10 mouse cellular contexts compared by ENCODE assay signal in genomic region chr5:134544516-134545241, GRCm38 (mm10). TPM values are rescaled to one million over a fixed set of nuclear protein-coding genes. Genes with fewer than 3 reads are reported as not detected.
A peak's percentile ranks its signal among the peaks of the same experiment; 100 is the strongest.
DNase-seq lines count a peak whose midpoint lies in the region; ATAC-seq and TF ChIP-seq lines count a peak whose summit lies in the region.
"Had no signal": no experiment of that assay in that cellular context is flagged by ENCODE, and none has a peak within 500 bp of the region (broad histone marks: within the 10 kb centered on the region; RNA-seq: fewer than 3 reads in every experiment).

No protein-coding gene starts in this region.

- H3K27ac ChIP-seq in neural tube, embryonic 14.5 days (ENCODE audit: low read depth, low read length) = peak overlapping the region; percentile 28
- H3K27ac ChIP-seq in intestine, postnatal 0 days (ENCODE audit: low read depth, low read length) = no peak overlapping the region
- H3K27ac ChIP-seq: limb, embryonic 13.5 days had no signal

- H3K9me3 ChIP-seq in neural tube, embryonic 14.5 days (ENCODE audit: control insufficient read depth, low read length) = no peaks in the 10 kb centered on the region
- H3K9me3 ChIP-seq in intestine, postnatal 0 days (ENCODE audit: control insufficient read depth) = no peaks in the 10 kb centered on the region
- H3K9me3 ChIP-seq: G1E; limb, embryonic 13.5 days had no signal

- 58% methylated on average over 19 of the region's 19 CpGs for WGBS in neural tube, embryonic 14.5 days
- WGBS in intestine, postnatal 0 days = 65% methylated on average over 19 of the region's 19 CpGs

- H3K4me1 ChIP-seq in neural tube, embryonic 14.5 days (ENCODE audit: control insufficient read depth, insufficient read depth, low read length) = peaks cover 42% of the 10 kb centered on the region
- H3K4me1 ChIP-seq in intestine, postnatal 0 days (replicated peaks; ENCODE audit: control insufficient read depth, insufficient read depth, low read length) = peaks cover 15% of the 10 kb centered on the region; the same call in 1 of the 2 replicates

- peak; percentile 65 for ATAC-seq in frontal cortex, adult (ENCODE audit: low TSS enrichment)
- ATAC-seq in neural tube, embryonic 14.5 days (ENCODE audit: low read depth) = no peak
- ATAC-seq in megakaryocyte progenitor cell, adult 5-6 weeks (replicated peaks; ENCODE audit: poor library complexity) = peak; percentile 41
- no peak for ATAC-seq in intestine, postnatal 0 days

- no peaks in the 10 kb centered on the region for H3K27me3 ChIP-seq in neural tube, embryonic 14.5 days (ENCODE audit: control insufficient read depth, insufficient read depth, low read length)
- no peaks in the 10 kb centered on the region for H3K27me3 ChIP-seq in intestine, postnatal 0 days (replicated peaks; ENCODE audit: control insufficient read depth, insufficient read depth, low read length)
- H3K27me3 ChIP-seq: limb, embryonic 13.5 days had no signal

- no peak overlapping the region for H3K9ac ChIP-seq in neural tube, embryonic 14.5 days (replicated peaks; ENCODE audit: low read depth, low read length)
- H3K9ac ChIP-seq in intestine, postnatal 0 days (ENCODE audit: low read depth, low read length) = no peak overlapping the region
- H3K9ac ChIP-seq: limb, embryonic 13.5 days had no signal

- H3K4me2 ChIP-seq in neural tube, embryonic 14.5 days (ENCODE audit: low read depth, low read length) = no peak overlapping the region
- no peak overlapping the region for H3K4me2 ChIP-seq in intestine, postnatal 0 days (replicated peaks; ENCODE audit: low read depth)
- H3K4me2 ChIP-seq: limb, embryonic 13.5 days had no signal

- TF ChIP-seq CTCF in intestine, postnatal 0 days (IDR thresholded peaks at IDR 0.05; ENCODE audit: low read depth) = no peak

- H3K36me3 ChIP-seq in neural tube, embryonic 14.5 days (ENCODE audit: control insufficient read depth, insufficient read depth, low read length) = peaks cover 4% of the 10 kb centered on the region; the same call in 1 of the 2 replicates
- H3K36me3 ChIP-seq in intestine, postnatal 0 days (ENCODE audit: control insufficient read depth, insufficient read depth) = peaks cover 6% of the 10 kb centered on the region; the same call in 1 of the 2 replicates
- H3K36me3 ChIP-seq: G1E had no signal

- no peak overlapping the region for H3K4me3 ChIP-seq in neural tube, embryonic 14.5 days (ENCODE audit: low read depth, low read length)
- H3K4me3 ChIP-seq in intestine, postnatal 0 days (ENCODE audit: low read depth, low read length) = no peak overlapping the region
- H3K4me3 ChIP-seq: limb, embryonic 13.5 days had no signal

- intact Hi-C loops in gastrocnemius, postnatal 14 days (cut with DNase I; ENCODE audit: low total_unique reads) = no loop called here

- no peak for DNase-seq in frontal cortex, postnatal 10 days (ENCODE audit: low spot score in 2 of 2)
- DNase-seq in neural tube, embryonic 10.5 days (ENCODE audit: extremely low spot score, low spot score) = no peak
- peak; percentile 34 for DNase-seq in gastrocnemius, postnatal 14 days
- no peak for DNase-seq in frontal cortex, postnatal 14 days (ENCODE audit: low spot score in 2 of 2)

RNA-seq across cellular contexts. Expression of gene Clip2, which starts 7.6 kb away (rescaled TPM):
- 15.4 and 17.1 TPM in 2 replicates for polyA plus RNA-seq in neural tube, embryonic 14.5 days (2014; fragmentation: Nextera tagmentation; extraction: Ambion mirVana)
- total RNA-seq in gastrocnemius, postnatal 14 days (2021) = 1 to 10 TPM; 6.4 to 8.4 TPM
- total RNA-seq in megakaryocyte progenitor cell, adult 5-6 weeks (2015) = 2.1 and 2.2 TPM in 2 replicates
- total RNA-seq in megakaryocyte progenitor cell, adult 5-6 weeks (2017) = 4.0 and 17.6 TPM in 2 replicates
- 2.6 and 3.1 TPM in 2 replicates for polyA plus RNA-seq in intestine, postnatal 0 days (2015; fragmentation: Nextera tagmentation; extraction: Ambion mirVana)

RNA-seq across cellular contexts. Expression of gene Syna, which starts 15.3 kb away (rescaled TPM):
- polyA plus RNA-seq in neural tube, embryonic 14.5 days (2014; fragmentation: Nextera tagmentation; extraction: Ambion mirVana) = 0.26 TPM in 1 of 2 replicates, not detected in the other
- under 1 TPM in 1 of 2 experiments, not detected in 1; 0.29 TPM for total RNA-seq in gastrocnemius, postnatal 14 days (2021)
- total RNA-seq in megakaryocyte progenitor cell, adult 5-6 weeks (2015) = not detected in 2 replicates
- total RNA-seq in megakaryocyte progenitor cell, adult 5-6 weeks (2017) = not detected in 2 replicates
- polyA plus RNA-seq in intestine, postnatal 0 days (2015; fragmentation: Nextera tagmentation; extraction: Ambion mirVana) = 0.13 and 0.25 TPM in 2 replicates
- polyA plus RNA-seq: G1E had no signal

RNA-seq across cellular contexts. Expression of gene Rfc2, which starts 36.5 kb away (rescaled TPM):
- polyA plus RNA-seq in neural tube, embryonic 14.5 days (2014; fragmentation: Nextera tagmentation; extraction: Ambion mirVana) = 163 and 180 TPM in 2 replicates
- total RNA-seq in gastrocnemius, postnatal 14 days (2021) = 10 to 100 TPM; 12.4 to 14.1 TPM
- total RNA-seq in megakaryocyte progenitor cell, adult 5-6 weeks (2015) = 230 and 236 TPM in 2 replicates
- total RNA-seq in megakaryocyte progenitor cell, adult 5-6 weeks (2017) = 145 and 166 TPM in 2 replicates
- polyA plus RNA-seq in intestine, postnatal 0 days (2015; fragmentation: Nextera tagmentation; extraction: Ambion mirVana) = 88.6 and 93.2 TPM in 2 replicates

Comparison
In these comparisons a context has a peak if more than half of its experiments do, and no peak if none do; other contexts are left out.
1. ATAC-seq: peak in frontal cortex, adult (single experiment) and megakaryocyte progenitor cell, adult 5-6 weeks (single experiment); none in neural tube, embryonic 14.5 days (single experiment) and intestine, postnatal 0 days (single experiment).
2. RNA of gene Rfc2, which starts 36.5 kb away (total RNA-seq): 145 to 236 TPM in megakaryocyte progenitor cell, adult 5-6 weeks; 12.4 to 14.1 TPM in gastrocnemius, postnatal 14 days; every median in the first group is over 4 times any median in the second.